Mouse (Mus musculus): ENCODE results near the gene Gm20903. TPM values are rescaled to one million over a fixed set of nuclear protein-coding genes. Genes with fewer than 3 reads are reported as not detected.

Gene Gm20903
- not detected in 2 replicates for polyA plus RNA-seq (2021; fragmentation: Nextera tagmentation)
- long read RNA-seq, experiment 1: 0 reads
- long read RNA-seq, experiment 2: 0 reads

GRCm38 (mm10) chrY:73669015-73669414, at the start of gene Gm20903:
Gm20903 (plus strand) TSS chrY:73669315.

